Comparison of ENCODE assay signal across 18 mouse cellular contexts in the genomic region with DNA sequence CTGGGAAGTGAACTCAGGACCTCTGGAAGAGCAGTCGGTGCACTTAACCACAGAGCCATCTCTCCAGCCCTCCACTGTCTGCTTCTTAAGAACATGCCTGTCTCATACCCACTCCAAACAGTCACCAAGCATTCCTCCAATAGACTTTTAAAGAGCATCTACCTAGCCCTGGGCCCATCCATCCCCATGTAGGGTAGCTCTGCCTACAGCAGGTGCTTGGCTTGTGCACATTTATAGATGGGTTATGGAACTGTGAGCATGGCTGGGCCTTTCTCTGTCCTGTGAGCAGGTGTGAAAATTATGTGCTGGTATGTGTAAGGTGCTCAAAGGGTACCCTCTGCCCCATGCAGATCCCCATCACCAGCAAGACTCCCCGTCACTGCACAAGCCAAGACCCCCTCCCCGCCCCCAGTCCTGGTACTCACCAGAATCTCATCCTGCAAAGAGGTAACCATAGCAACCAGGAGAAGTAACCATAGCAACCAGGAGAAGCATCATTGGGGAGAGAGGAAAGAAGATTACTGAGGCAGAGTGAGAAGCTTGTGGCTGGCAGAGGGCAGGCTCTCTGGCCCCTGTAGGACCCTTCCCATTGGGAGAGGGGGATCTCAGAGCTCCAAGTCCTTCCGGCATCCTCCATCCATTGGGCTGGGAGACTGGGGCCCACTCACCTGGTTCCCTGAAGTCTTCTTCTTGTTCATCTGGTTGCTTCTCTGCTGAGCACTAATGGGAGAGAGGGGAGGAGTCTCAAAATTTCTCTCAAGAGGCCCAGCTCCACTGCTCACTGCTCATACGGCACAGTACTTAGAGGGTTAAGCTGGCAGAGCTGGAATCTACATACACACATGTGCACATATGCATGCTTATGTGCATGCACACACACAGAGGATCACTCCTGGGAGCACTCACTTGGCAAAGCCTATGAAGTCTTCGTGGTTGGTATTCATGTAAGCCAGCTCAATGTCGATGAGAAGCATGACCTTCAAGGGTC. TPM values are rescaled to one million over a fixed set of nuclear protein-coding genes. Genes with fewer than 3 reads are reported as not detected.
DNase-seq lines count a peak whose midpoint lies in the region; ATAC-seq and TF ChIP-seq lines count a peak whose summit lies in the region.
"Had no signal": no experiment of that assay in that cellular context is flagged by ENCODE, and none has a peak within 500 bp of the region (broad histone marks: within the 10 kb centered on the region; RNA-seq: fewer than 3 reads in every experiment).

No protein-coding gene starts in this region.

- H3K9me3 ChIP-seq in forebrain, embryonic 11.5 days (ENCODE audit: control insufficient read depth, low read length), result no peaks in the 10 kb centered on the region
- no peaks in the 10 kb centered on the region for H3K9me3 ChIP-seq in forebrain, embryonic 10.5 days
- no peaks in the 10 kb centered on the region for H3K9me3 ChIP-seq in forebrain, postnatal 0 days (ENCODE audit: low read length)
- no peaks in the 10 kb centered on the region for H3K9me3 ChIP-seq in midbrain, embryonic 13.5 days
- no peaks in the 10 kb centered on the region for H3K9me3 ChIP-seq in kidney, embryonic 16.5 days (ENCODE audit: low read length)
- H3K9me3 ChIP-seq: liver, embryonic 12.5 days had no signal

- peak overlapping the region; percentile 37; the same call in 1 of the 2 replicates for H3K27ac ChIP-seq in forebrain, embryonic 11.5 days (ENCODE audit: low read depth, low read length)
- H3K27ac ChIP-seq in forebrain, embryonic 10.5 days, result no peak overlapping the region
- H3K27ac ChIP-seq in forebrain, postnatal 0 days (ENCODE audit: low read depth, low read length), result peak overlapping the region; percentile 86
- peak overlapping the region; percentile 93 for H3K27ac ChIP-seq in midbrain, embryonic 13.5 days
- H3K27ac ChIP-seq in kidney, embryonic 16.5 days (ENCODE audit: low read length), result no peak overlapping the region

- no peaks in the 10 kb centered on the region for H3K27me3 ChIP-seq in forebrain, embryonic 11.5 days (ENCODE audit: control insufficient read depth, insufficient read depth, low read length)
- peaks cover 17% of the 10 kb centered on the region for H3K27me3 ChIP-seq in forebrain, embryonic 10.5 days (ENCODE audit: poor library complexity, severe bottlenecking)
- no peaks in the 10 kb centered on the region for H3K27me3 ChIP-seq in forebrain, postnatal 0 days (ENCODE audit: insufficient read depth, low read length)
- H3K27me3 ChIP-seq in midbrain, embryonic 13.5 days, result peaks cover 6% of the 10 kb centered on the region; the same call in 1 of the 2 replicates
- no peaks in the 10 kb centered on the region for H3K27me3 ChIP-seq in kidney, embryonic 16.5 days (ENCODE audit: insufficient read depth, low read length)

- peaks cover 4% of the 10 kb centered on the region; the same call in 1 of the 2 replicates for H3K4me1 ChIP-seq in forebrain, embryonic 11.5 days (replicated peaks; ENCODE audit: control insufficient read depth, insufficient read depth, low read length)
- peaks cover 39% of the 10 kb centered on the region for H3K4me1 ChIP-seq in forebrain, embryonic 10.5 days
- no peaks in the 10 kb centered on the region for H3K4me1 ChIP-seq in forebrain, postnatal 0 days (ENCODE audit: insufficient read depth)
- peaks cover 37% of the 10 kb centered on the region for H3K4me1 ChIP-seq in midbrain, embryonic 13.5 days (replicated peaks)
- H3K4me1 ChIP-seq in kidney, embryonic 16.5 days (ENCODE audit: insufficient read depth, low read length), result peaks cover 27% of the 10 kb centered on the region

- H3K4me3 ChIP-seq in forebrain, embryonic 11.5 days (ENCODE audit: low read depth, low read length), result no peak overlapping the region
- no peak overlapping the region for H3K4me3 ChIP-seq in forebrain, embryonic 10.5 days
- no peak overlapping the region for H3K4me3 ChIP-seq in forebrain, postnatal 0 days (ENCODE audit: low read depth, low read length)
- H3K4me3 ChIP-seq in midbrain, embryonic 13.5 days (replicated peaks), result no peak overlapping the region
- H3K4me3 ChIP-seq in kidney, embryonic 16.5 days (ENCODE audit: low read length), result no peak overlapping the region
- H3K4me3 ChIP-seq: liver, embryonic 12.5 days; myocyte had no signal

- H3K9ac ChIP-seq in forebrain, embryonic 11.5 days (ENCODE audit: low read length), result no peak overlapping the region
- H3K9ac ChIP-seq in forebrain, postnatal 0 days, result 0 out of 2 replicates have a peak overlapping the region, but pooled peaks have one; percentile 2
- H3K9ac ChIP-seq in midbrain, embryonic 13.5 days (replicated peaks), result no peak overlapping the region; the same call in 1 of the 2 replicates
- H3K9ac ChIP-seq in kidney, embryonic 16.5 days (replicated peaks; ENCODE audit: low read length), result no peak overlapping the region
- H3K9ac ChIP-seq: liver, embryonic 12.5 days had no signal

- 0 out of 2 replicates have a peak, but pooled peaks have one; percentile 27 for ATAC-seq in forebrain, embryonic 11.5 days (replicated peaks; ENCODE audit: low FRiP score)
- peak; percentile 91 for ATAC-seq in forebrain, postnatal 0 days
- ATAC-seq in midbrain, embryonic 13.5 days, result peak; percentile 79
- no peak for ATAC-seq in kidney, embryonic 16.5 days (ENCODE audit: low FRiP score, low TSS enrichment)
- ATAC-seq: liver, embryonic 12.5 days had no signal

- no peak for TF ChIP-seq CTCF in forebrain, postnatal 0 days (IDR thresholded peaks at IDR 0.05; ENCODE audit: low read depth)

- no peak for DNase-seq in forebrain, embryonic 11.5 days (ENCODE audit: low spot score)
- DNase-seq in forebrain, embryonic 10.5 days (ENCODE audit: extremely low spot score, low spot score), result no peak
- DNase-seq in brain, embryonic 18.5 days (ENCODE audit: low read depth, low spot score), result peak; percentile 78
- peak; percentile 83 for DNase-seq in forebrain, postnatal 0 days
- no peak for DNase-seq in ovary, postnatal 14 days (ENCODE audit: low spot score)
- no peak for DNase-seq in spleen, adult 18-20 months
- DNase-seq: adrenal gland, postnatal 25 days; cerebellum, adult 2 months; heart, adult 18-20 months; heart, postnatal 4 days; kidney, adult 9 months; layer of hippocampus, adult 9-11 months; lung, postnatal 36 days; right cerebral cortex, postnatal 25 days had no signal

- H3K36me3 ChIP-seq in forebrain, embryonic 11.5 days (ENCODE audit: control insufficient read depth, insufficient read depth, low read length), result no peaks in the 10 kb centered on the region
- no peaks in the 10 kb centered on the region; the same call in 1 of the 2 replicates for H3K36me3 ChIP-seq in forebrain, embryonic 10.5 days (replicated peaks)
- peaks cover 26% of the 10 kb centered on the region for H3K36me3 ChIP-seq in forebrain, postnatal 0 days (ENCODE audit: insufficient read depth)
- peaks cover 12% of the 10 kb centered on the region for H3K36me3 ChIP-seq in midbrain, embryonic 13.5 days
- H3K36me3 ChIP-seq in kidney, embryonic 16.5 days (ENCODE audit: insufficient read depth, low read length), result no peaks in the 10 kb centered on the region
- H3K36me3 ChIP-seq: liver, embryonic 12.5 days had no signal

- WGBS in forebrain, embryonic 11.5 days, result 70% methylated on average over 7 of the region's 7 CpGs
- 80% methylated on average over 7 of the region's 7 CpGs for WGBS in forebrain, embryonic 10.5 days
- 52% methylated on average over 7 of the region's 7 CpGs for WGBS in forebrain, postnatal 0 days
- 41% methylated on average over 7 of the region's 7 CpGs for WGBS in midbrain, embryonic 13.5 days
- 90% methylated on average over 7 of the region's 7 CpGs for WGBS in kidney, embryonic 16.5 days

- H3K4me2 ChIP-seq in forebrain, embryonic 11.5 days (ENCODE audit: low read depth, low read length, severe bottlenecking), result no peak overlapping the region
- peak overlapping the region; percentile 21 for H3K4me2 ChIP-seq in forebrain, postnatal 0 days (ENCODE audit: low read depth)
- peak overlapping the region; percentile 40 for H3K4me2 ChIP-seq in midbrain, embryonic 13.5 days (replicated peaks)
- no peak overlapping the region for H3K4me2 ChIP-seq in kidney, embryonic 16.5 days (replicated peaks; ENCODE audit: low read depth, low read length)
- H3K4me2 ChIP-seq: liver, embryonic 12.5 days had no signal

RNA-seq across cellular contexts. Expression of gene Ciz1, which starts 29.1 kb away (rescaled TPM):
- 62.6 and 69.0 TPM in 2 replicates for polyA plus RNA-seq in forebrain, embryonic 11.5 days (2014; fragmentation: Nextera tagmentation; extraction: Ambion mirVana)
- 57.7 and 70.3 TPM in 2 replicates for polyA plus RNA-seq in forebrain, embryonic 10.5 days (2016; fragmentation: Nextera tagmentation; extraction: Ambion mirVana)
- 62.6 and 78.2 TPM in 2 replicates for total RNA-seq in forebrain, postnatal 0 days (2014; rRNA removed)
- polyA plus RNA-seq in forebrain, postnatal 0 days (2015; fragmentation: Nextera tagmentation; extraction: Ambion mirVana), result 51.5 and 52.9 TPM in 2 replicates
- 54.4 and 56.7 TPM in 2 replicates for polyA plus RNA-seq in midbrain, embryonic 13.5 days (2015; fragmentation: Nextera tagmentation; extraction: Ambion mirVana)
- 54.9 and 66.7 TPM in 2 replicates for polyA plus RNA-seq in kidney, embryonic 16.5 days (2015; fragmentation: Nextera tagmentation; extraction: Ambion mirVana)

RNA-seq across cellular contexts. Expression of gene Dnm1, which starts 30.1 kb away (rescaled TPM):
- 12.4 and 12.8 TPM in 2 replicates for polyA plus RNA-seq in forebrain, embryonic 11.5 days (2014; fragmentation: Nextera tagmentation; extraction: Ambion mirVana)
- polyA plus RNA-seq in forebrain, embryonic 10.5 days (2016; fragmentation: Nextera tagmentation; extraction: Ambion mirVana), result 7.8 and 9.7 TPM in 2 replicates
- 76.2 and 106 TPM in 2 replicates for total RNA-seq in forebrain, postnatal 0 days (2014; rRNA removed)
- polyA plus RNA-seq in forebrain, postnatal 0 days (2015; fragmentation: Nextera tagmentation; extraction: Ambion mirVana), result 47.9 and 71.6 TPM in 2 replicates
- 35.5 and 41.2 TPM in 2 replicates for polyA plus RNA-seq in midbrain, embryonic 13.5 days (2015; fragmentation: Nextera tagmentation; extraction: Ambion mirVana)
- polyA plus RNA-seq in kidney, embryonic 16.5 days (2015; fragmentation: Nextera tagmentation; extraction: Ambion mirVana), result 5.4 TPM in 2 replicates

RNA-seq across cellular contexts. Expression of gene Swi5, which starts 35.2 kb away (rescaled TPM):
- 345 and 373 TPM in 2 replicates for polyA plus RNA-seq in forebrain, embryonic 11.5 days (2014; fragmentation: Nextera tagmentation; extraction: Ambion mirVana)
- polyA plus RNA-seq in forebrain, embryonic 10.5 days (2016; fragmentation: Nextera tagmentation; extraction: Ambion mirVana), result 529 and 531 TPM in 2 replicates
- total RNA-seq in forebrain, postnatal 0 days (2014; rRNA removed), result 290 and 323 TPM in 2 replicates
- 407 and 445 TPM in 2 replicates for polyA plus RNA-seq in forebrain, postnatal 0 days (2015; fragmentation: Nextera tagmentation; extraction: Ambion mirVana)
- polyA plus RNA-seq in midbrain, embryonic 13.5 days (2015; fragmentation: Nextera tagmentation; extraction: Ambion mirVana), result 454 and 469 TPM in 2 replicates
- polyA plus RNA-seq in kidney, embryonic 16.5 days (2015; fragmentation: Nextera tagmentation; extraction: Ambion mirVana), result 407 and 433 TPM in 2 replicates

RNA-seq across cellular contexts. Expression of gene Golga2, which starts 35.9 kb away (rescaled TPM):
- 22.4 and 22.6 TPM in 2 replicates for polyA plus RNA-seq in forebrain, embryonic 11.5 days (2014; fragmentation: Nextera tagmentation; extraction: Ambion mirVana)
- polyA plus RNA-seq in forebrain, embryonic 10.5 days (2016; fragmentation: Nextera tagmentation; extraction: Ambion mirVana), result 16.6 and 17.4 TPM in 2 replicates
- total RNA-seq in forebrain, postnatal 0 days (2014; rRNA removed), result 62.2 and 64.4 TPM in 2 replicates
- 16.3 and 22.1 TPM in 2 replicates for polyA plus RNA-seq in forebrain, postnatal 0 days (2015; fragmentation: Nextera tagmentation; extraction: Ambion mirVana)
- 26.0 and 26.7 TPM in 2 replicates for polyA plus RNA-seq in midbrain, embryonic 13.5 days (2015; fragmentation: Nextera tagmentation; extraction: Ambion mirVana)
- 26.6 and 28.0 TPM in 2 replicates for polyA plus RNA-seq in kidney, embryonic 16.5 days (2015; fragmentation: Nextera tagmentation; extraction: Ambion mirVana)

RNA-seq across cellular contexts. Expression of gene 1110008P14Rik, which starts 58.7 kb away (rescaled TPM):
- 37.7 and 45.4 TPM in 2 replicates for polyA plus RNA-seq in forebrain, embryonic 11.5 days (2014; fragmentation: Nextera tagmentation; extraction: Ambion mirVana)
- 36.3 and 37.5 TPM in 2 replicates for polyA plus RNA-seq in forebrain, embryonic 10.5 days (2016; fragmentation: Nextera tagmentation; extraction: Ambion mirVana)
- 197 and 210 TPM in 2 replicates for total RNA-seq in forebrain, postnatal 0 days (2014; rRNA removed)
- polyA plus RNA-seq in forebrain, postnatal 0 days (2015; fragmentation: Nextera tagmentation; extraction: Ambion mirVana), result 160 and 186 TPM in 2 replicates
- 74.7 and 77.5 TPM in 2 replicates for polyA plus RNA-seq in midbrain, embryonic 13.5 days (2015; fragmentation: Nextera tagmentation; extraction: Ambion mirVana)
- 50.1 and 51.6 TPM in 2 replicates for polyA plus RNA-seq in kidney, embryonic 16.5 days (2015; fragmentation: Nextera tagmentation; extraction: Ambion mirVana)

Comparison
In these comparisons a context has a peak if more than half of its experiments do, and no peak if none do; other contexts are left out.
1. DNase-seq: peak in brain, embryonic 18.5 days (single experiment) and forebrain, postnatal 0 days (single experiment); none in forebrain, embryonic 11.5 days (single experiment), forebrain, embryonic 10.5 days (single experiment), ovary, postnatal 14 days (single experiment) and spleen, adult 18-20 months (0 of 2).
2. H3K27ac ChIP-seq: peak in forebrain, embryonic 11.5 days (single experiment), forebrain, postnatal 0 days (single experiment) and midbrain, embryonic 13.5 days (single experiment); none in forebrain, embryonic 10.5 days (single experiment) and kidney, embryonic 16.5 days (single experiment).
3. H3K4me2 ChIP-seq: peak in forebrain, postnatal 0 days (single experiment) and midbrain, embryonic 13.5 days (single experiment); none in forebrain, embryonic 11.5 days (single experiment) and kidney, embryonic 16.5 days (single experiment).